Mouse (Mus musculus): ENCODE measurements around the gene Tma7. TPM values are rescaled to one million over a fixed set of nuclear protein-coding genes. Genes with fewer than 3 reads are reported as not detected.
A peak's percentile ranks its signal among the peaks of the same experiment; 100 is the strongest.

Gene Tma7
- 678 and 752 TPM in 2 replicates for polyA plus RNA-seq (2015; fragmentation: Nextera tagmentation; extraction: Ambion mirVana)

GRCm38 (mm10) chr9:109082124-109082800 lies at the start of gene Tma7, which contains the start of gene Ccdc51:
Gene Tma7, minus strand, starts transcription at chr9:109082587.
Gene Ccdc51, plus strand, starts transcription at chr9:109082493.
- ATAC-seq (ENCODE audit: low FRiP score) = peak; percentile 97
- Histone ChIP-seq H3K27ac (replicated peaks) (peak within 1 kb of the TSS; percentile 80), H3K4me1 (peaks cover 28% of the 10 kb centered on the region), H3K4me3 (replicated peaks) (peak within 1 kb of the TSS; percentile 82), H3K36me3 (peaks cover 22% of the 10 kb centered on the region), H3K27me3 (replicated peaks) (no peaks in the 10 kb centered on the region), H3K4me2 (peak within 1 kb of the TSS; percentile 67), H3K9me3 (replicated peaks) (no peaks in the 10 kb centered on the region), H3K9ac (replicated peaks) (peak within 1 kb of the TSS; percentile 87)
- WGBS = under 1% methylated on average over 37 of the region's 37 CpGs

- H3K4me3 ChIP-seq (replicated peaks) = no peak overlapping the region
- H3K27me3 ChIP-seq (replicated peaks) = no peaks in the 10 kb centered on the region
- H3K9me3 ChIP-seq (replicated peaks) = no peaks in the 10 kb centered on the region
- no peak overlapping the region for H3K4me2 ChIP-seq
- 85% methylated on average over 5 of the region's 5 CpGs for WGBS
- H3K36me3 ChIP-seq = no peaks in the 10 kb centered on the region
- H3K4me1 ChIP-seq = no peaks in the 10 kb centered on the region
- ATAC-seq (ENCODE audit: low FRiP score) = no peak
- H3K27ac ChIP-seq (replicated peaks) = no peak overlapping the region
- no peak overlapping the region for H3K9ac ChIP-seq (replicated peaks)
Observed at GRCm38 (mm10) chr9:109130076-109130475, 47.7 kb upstream of the Tma7 start.

GRCm38 (mm10) chr9:109128211-109128610 lies 45.8 kb upstream of the Tma7 start:
- Histone ChIP-seq H3K4me1 (peaks cover 3% of the 10 kb centered on the region; the same call in 1 of the 2 replicates), H3K27me3 (replicated peaks) (no peaks in the 10 kb centered on the region), H3K9ac (replicated peaks) (no peak overlapping the region), H3K9me3 (replicated peaks) (no peaks in the 10 kb centered on the region), H3K36me3 (no peaks in the 10 kb centered on the region), H3K4me3 (replicated peaks) (no peak overlapping the region), H3K4me2 (no peak overlapping the region), H3K27ac (replicated peaks) (no peak overlapping the region)
- WGBS = 58% methylated on average over 3 of the region's 3 CpGs
- ATAC-seq (ENCODE audit: low FRiP score) = no peak

GRCm38 (mm10) chr9:109127076-109127475 lies 44.7 kb upstream of the Tma7 start:
- H3K9me3 ChIP-seq (replicated peaks) = no peaks in the 10 kb centered on the region
- H3K27me3 ChIP-seq (replicated peaks) = no peaks in the 10 kb centered on the region
- WGBS = 87% methylated on average over 4 of the region's 4 CpGs
- no peaks in the 10 kb centered on the region for H3K36me3 ChIP-seq
- peaks cover 6% of the 10 kb centered on the region; the same call in 1 of the 2 replicates for H3K4me1 ChIP-seq
- no peak overlapping the region for H3K4me2 ChIP-seq
- ATAC-seq (ENCODE audit: low FRiP score) = no peak
- no peak overlapping the region for H3K27ac ChIP-seq (replicated peaks)
- H3K4me3 ChIP-seq (replicated peaks) = no peak overlapping the region
- H3K9ac ChIP-seq (replicated peaks) = no peak overlapping the region

GRCm38 (mm10) chr9:109125481-109125880 lies 43.1 kb upstream of the Tma7 start:
- no peak overlapping the region for H3K4me3 ChIP-seq (replicated peaks)
- no peaks in the 10 kb centered on the region for H3K27me3 ChIP-seq (replicated peaks)
- H3K9ac ChIP-seq (replicated peaks) = no peak overlapping the region
- H3K27ac ChIP-seq (replicated peaks) = no peak overlapping the region
- 80% methylated on average over 3 of the region's 3 CpGs for WGBS
- H3K4me1 ChIP-seq = peaks cover 6% of the 10 kb centered on the region; the same call in 1 of the 2 replicates
- H3K9me3 ChIP-seq (replicated peaks) = no peaks in the 10 kb centered on the region
- H3K36me3 ChIP-seq = no peaks in the 10 kb centered on the region
- no peak overlapping the region for H3K4me2 ChIP-seq
- no peak for ATAC-seq (ENCODE audit: low FRiP score)

GRCm38 (mm10) chr9:109125043-109125442 lies 42.7 kb upstream of the Tma7 start:
- no peaks in the 10 kb centered on the region for H3K9me3 ChIP-seq (replicated peaks)
- H3K4me2 ChIP-seq = no peak overlapping the region
- no peaks in the 10 kb centered on the region for H3K27me3 ChIP-seq (replicated peaks)
- peaks cover 6% of the 10 kb centered on the region; the same call in 1 of the 2 replicates for H3K4me1 ChIP-seq
- no peak overlapping the region for H3K4me3 ChIP-seq (replicated peaks)
- H3K36me3 ChIP-seq = no peaks in the 10 kb centered on the region
- no peak overlapping the region for H3K9ac ChIP-seq (replicated peaks)
- no peak for ATAC-seq (ENCODE audit: low FRiP score)
- no peak overlapping the region for H3K27ac ChIP-seq (replicated peaks)
- WGBS = 88% methylated on average over 2 of the region's 2 CpGs

GRCm38 (mm10) chr9:109124164-109124563 lies 41.8 kb upstream of the Tma7 start:
- Histone ChIP-seq H3K4me2 (no peak overlapping the region), H3K27ac (replicated peaks) (no peak overlapping the region), H3K4me1 (peaks cover 6% of the 10 kb centered on the region; the same call in 1 of the 2 replicates), H3K4me3 (replicated peaks) (no peak overlapping the region), H3K9me3 (replicated peaks) (no peaks in the 10 kb centered on the region), H3K9ac (replicated peaks) (no peak overlapping the region), H3K27me3 (replicated peaks) (no peaks in the 10 kb centered on the region), H3K36me3 (peaks cover 4% of the 10 kb centered on the region; the same call in 1 of the 2 replicates)
- 89% methylated on average over 3 of the region's 3 CpGs for WGBS
- ATAC-seq (ENCODE audit: low FRiP score) = no peak

GRCm38 (mm10) chr9:109123266-109123665 lies 40.9 kb upstream of the Tma7 start:
- Histone ChIP-seq H3K9ac (replicated peaks) (0 out of 2 replicates have a peak overlapping the region, but pooled peaks have one; percentile 17), H3K27me3 (replicated peaks) (no peaks in the 10 kb centered on the region), H3K27ac (replicated peaks) (no peak overlapping the region), H3K4me2 (no peak overlapping the region), H3K4me3 (replicated peaks) (no peak overlapping the region), H3K4me1 (peaks cover 6% of the 10 kb centered on the region; the same call in 1 of the 2 replicates), H3K36me3 (peaks cover 13% of the 10 kb centered on the region), H3K9me3 (replicated peaks) (no peaks in the 10 kb centered on the region)
- ATAC-seq (ENCODE audit: low FRiP score) = peak; percentile 28; the same call in 1 of the 2 replicates
- WGBS = 58% methylated on average over 6 of the region's 6 CpGs

GRCm38 (mm10) chr9:109122553-109123085 lies 40.2 kb upstream of the Tma7 start:
- peaks cover 6% of the 10 kb centered on the region; the same call in 1 of the 2 replicates for H3K4me1 ChIP-seq
- ATAC-seq (ENCODE audit: low FRiP score) = peak; percentile 21; the same call in 1 of the 2 replicates

GRCm38 (mm10) chr9:109120956-109121355 lies 38.6 kb upstream of the Tma7 start:
- Histone ChIP-seq H3K4me1 (peaks cover 6% of the 10 kb centered on the region; the same call in 1 of the 2 replicates), H3K4me2 (no peak overlapping the region), H3K4me3 (replicated peaks) (no peak overlapping the region), H3K36me3 (peaks cover 35% of the 10 kb centered on the region), H3K27ac (replicated peaks) (no peak overlapping the region), H3K9me3 (replicated peaks) (no peaks in the 10 kb centered on the region), H3K9ac (replicated peaks) (no peak overlapping the region), H3K27me3 (replicated peaks) (no peaks in the 10 kb centered on the region)
- WGBS = 90% methylated on average over 6 of the region's 6 CpGs
- ATAC-seq (ENCODE audit: low FRiP score) = no peak

More at GRCm38 (mm10) chr9:109122553-109123085, 40.2 kb upstream of the Tma7 start:
- H3K4me3 ChIP-seq (replicated peaks) = no peak overlapping the region
- no peaks in the 10 kb centered on the region for H3K27me3 ChIP-seq (replicated peaks)
- H3K9me3 ChIP-seq (replicated peaks) = no peaks in the 10 kb centered on the region
- peaks cover 19% of the 10 kb centered on the region for H3K36me3 ChIP-seq
- H3K9ac ChIP-seq (replicated peaks) = no peak overlapping the region
- no peak overlapping the region for H3K4me2 ChIP-seq
- H3K27ac ChIP-seq (replicated peaks) = no peak overlapping the region
- WGBS = 50% methylated on average over 2 of the region's 2 CpGs

- H3K9ac ChIP-seq (replicated peaks) = no peak overlapping the region
- ATAC-seq (ENCODE audit: low FRiP score) = no peak
- no peak overlapping the region for H3K4me2 ChIP-seq
- no peak overlapping the region for H3K27ac ChIP-seq (replicated peaks)
- 92% methylated on average over 9 of the region's 9 CpGs for WGBS
- no peaks in the 10 kb centered on the region for H3K27me3 ChIP-seq (replicated peaks)
- H3K9me3 ChIP-seq (replicated peaks) = no peaks in the 10 kb centered on the region
- peaks cover 49% of the 10 kb centered on the region for H3K36me3 ChIP-seq
- peaks cover 6% of the 10 kb centered on the region; the same call in 1 of the 2 replicates for H3K4me1 ChIP-seq
- no peak overlapping the region for H3K4me3 ChIP-seq (replicated peaks)
Observed at GRCm38 (mm10) chr9:109119571-109119970, 37.2 kb upstream of the Tma7 start.

- H3K4me2 ChIP-seq = no peak overlapping the region
- H3K36me3 ChIP-seq = peaks cover 62% of the 10 kb centered on the region
- no peak overlapping the region for H3K27ac ChIP-seq (replicated peaks)
- no peaks in the 10 kb centered on the region for H3K27me3 ChIP-seq (replicated peaks)
- no peaks in the 10 kb centered on the region for H3K9me3 ChIP-seq (replicated peaks)
- WGBS = 85% methylated on average over 4 of the region's 4 CpGs
- H3K4me3 ChIP-seq (replicated peaks) = no peak overlapping the region
- no peak for ATAC-seq (ENCODE audit: low FRiP score)
- 0 out of 2 replicates have a peak, but pooled peaks cover 2% of the 10 kb centered on the region for H3K4me1 ChIP-seq
- H3K9ac ChIP-seq (replicated peaks) = no peak overlapping the region
Observed at GRCm38 (mm10) chr9:109118106-109118505, 35.7 kb upstream of the Tma7 start.

Data from neural tube, embryonic 15.5 days (tissue).